Mouse (Mus musculus): ENCODE results near the gene Lrrc40.

Lrrc40 gene

GRCm38 (mm10) chr3:158036329-158036988, at the start of gene Lrrc40, which contains the start of gene Srsf11:
Lrrc40 (plus strand) TSS chr3:158036662.
Srsf11 (minus strand) TSS chr3:158036639.
- DNase-seq = peak; percentile 98

- no peak for DNase-seq
Observed at GRCm38 (mm10) chr3:157993322-157993721, 43.1 kb upstream of the Lrrc40 start.

- no peak for DNase-seq
Observed at GRCm38 (mm10) chr3:157995726-157996125, 40.7 kb upstream of the Lrrc40 start.

- no peak for DNase-seq
Observed at GRCm38 (mm10) chr3:157998742-157999369, 37.6 kb upstream of the Lrrc40 start.

GRCm38 (mm10) chr3:158008647-158009046, 27.8 kb upstream of the Lrrc40 start:
- DNase-seq = no peak

- DNase-seq = no peak
Observed at GRCm38 (mm10) chr3:158009762-158010320, 26.6 kb upstream of the Lrrc40 start.

GRCm38 (mm10) chr3:158031371-158031925, 5.0 kb upstream of the Lrrc40 start:
- peak; percentile 96 for DNase-seq

GRCm38 (mm10) chr3:158032106-158032505, 4.4 kb upstream of the Lrrc40 start:
- DNase-seq = peak; percentile 4

- no peak for DNase-seq
Observed at GRCm38 (mm10) chr3:158035866-158036265, 596 bp upstream of the Lrrc40 start.

- no peak for DNase-seq
Observed at GRCm38 (mm10) chr3:158038106-158038505, 1.6 kb downstream of the Lrrc40 start.

- no peak for DNase-seq
Observed at GRCm38 (mm10) chr3:158040755-158041154, 4.3 kb downstream of the Lrrc40 start.

- no peak for DNase-seq
Observed at GRCm38 (mm10) chr3:158049508-158049907, 13.0 kb downstream of the Lrrc40 start.

- no peak for DNase-seq
Observed at GRCm38 (mm10) chr3:158060621-158061291, 24.3 kb downstream of the Lrrc40 start.

- DNase-seq = no peak
Observed at GRCm38 (mm10) chr3:158061811-158062523, 25.5 kb downstream of the Lrrc40 start.

GRCm38 (mm10) chr3:158065256-158065655, 28.8 kb downstream of the Lrrc40 start:
- DNase-seq = no peak

- DNase-seq = no peak
Observed at GRCm38 (mm10) chr3:158067916-158068315, 31.5 kb downstream of the Lrrc40 start.

- peak; percentile 38 for DNase-seq
Observed at GRCm38 (mm10) chr3:158068613-158069263, 32.3 kb downstream of the Lrrc40 start.

- DNase-seq = no peak
Observed at GRCm38 (mm10) chr3:158075004-158075403, 38.5 kb downstream of the Lrrc40 start.

GRCm38 (mm10) chr3:158076685-158077379, 40.4 kb downstream of the Lrrc40 start:
- DNase-seq = peak; percentile 55

GRCm38 (mm10) chr3:158077380-158077772, 40.9 kb downstream of the Lrrc40 start:
- DNase-seq = no peak

- no peak for DNase-seq
Observed at GRCm38 (mm10) chr3:158077828-158078227, 41.4 kb downstream of the Lrrc40 start.
